ENCODE assay signal across 25 mouse cellular contexts in genomic region chr10:93088396-93089048, GRCm38 (mm10). TPM values are rescaled to one million over a fixed set of nuclear protein-coding genes. Genes with fewer than 3 reads are reported as not detected.
DNase-seq lines count a peak whose midpoint lies in the region; ATAC-seq and TF ChIP-seq lines count a peak whose summit lies in the region.
"Had no signal": no experiment of that assay in that cellular context is flagged by ENCODE, and none has a peak within 500 bp of the region (broad histone marks: within the 10 kb centered on the region; RNA-seq: fewer than 3 reads in every experiment).

No protein-coding gene starts in this region.

- no peak for TF ChIP-seq POLR2A in CH12.LX (IDR thresholded peaks at IDR 0.05; ENCODE audit: low read depth, low read length)

- no peak for TF ChIP-seq EP300 in CH12.LX (IDR thresholded peaks at IDR 0.05; ENCODE audit: low read length)

- dilution Hi-C loops in CH12.LX (cut with MboI; ENCODE audit: extremely low pct_ligation_motif_present, extremely low pct_unique_long_range_greater_than_20kb, low sequenced_read_pairs) = no loop called here

- H3K27me3 ChIP-seq in liver, embryonic 12.5 days (replicated peaks) = no peaks in the 10 kb centered on the region
- no peaks in the 10 kb centered on the region for H3K27me3 ChIP-seq in liver, embryonic 11.5 days (replicated peaks; ENCODE audit: control insufficient read depth, insufficient read depth, low read length)
- no peaks in the 10 kb centered on the region for H3K27me3 ChIP-seq in CH12.LX (replicated peaks)
- H3K27me3 ChIP-seq in hindbrain, postnatal 0 days (ENCODE audit: insufficient read depth, low read length) = no peaks in the 10 kb centered on the region
- H3K27me3 ChIP-seq: embryonic facial prominence, embryonic 13.5 days; embryonic facial prominence, embryonic 15.5 days; forebrain, embryonic 12.5 days had no signal

- H3K4me1 ChIP-seq in liver, embryonic 12.5 days = peaks cover 14% of the 10 kb centered on the region
- peaks cover 4% of the 10 kb centered on the region; the same call in 1 of the 2 replicates for H3K4me1 ChIP-seq in liver, embryonic 11.5 days (replicated peaks; ENCODE audit: control insufficient read depth, insufficient read depth, low read length)
- peaks cover 3 to 6% of the 10 kb centered on the region in 2 experiments; a peak in 2 of 4 replicates for H3K4me1 ChIP-seq in CH12.LX (ENCODE audit: control insufficient read depth in 1 of 2, insufficient read depth in 2 of 2)
- H3K4me1 ChIP-seq in hindbrain, postnatal 0 days (ENCODE audit: insufficient read depth, low read length) = no peaks in the 10 kb centered on the region

- ATAC-seq in liver, embryonic 12.5 days = no peak
- ATAC-seq in liver, embryonic 11.5 days (replicated peaks; ENCODE audit: low FRiP score) = no peak
- no peak for ATAC-seq in hindbrain, postnatal 0 days
- ATAC-seq: CD4-positive, CD25-positive, alpha-beta regulatory T cell, adult 4 months; forebrain, embryonic 14.5 days; forebrain, embryonic 16.5 days had no signal

- no peaks in the 10 kb centered on the region for H3K36me3 ChIP-seq in liver, embryonic 12.5 days
- H3K36me3 ChIP-seq in liver, embryonic 11.5 days (ENCODE audit: control insufficient read depth, insufficient read depth, low read length) = no peaks in the 10 kb centered on the region
- no peaks in the 10 kb centered on the region for H3K36me3 ChIP-seq in CH12.LX (replicated peaks in 1 of 2; ENCODE audit: control insufficient read depth in 1 of 2, insufficient read depth in 1 of 2, low read length in 1 of 2)
- no peaks in the 10 kb centered on the region for H3K36me3 ChIP-seq in hindbrain, postnatal 0 days (ENCODE audit: insufficient read depth, low read length)
- H3K36me3 ChIP-seq: embryonic facial prominence, embryonic 13.5 days; embryonic facial prominence, embryonic 15.5 days; forebrain, embryonic 10.5 days; forebrain, embryonic 12.5 days had no signal

- H3K9me3 ChIP-seq in liver, embryonic 12.5 days (replicated peaks) = no peaks in the 10 kb centered on the region
- no peaks in the 10 kb centered on the region for H3K9me3 ChIP-seq in liver, embryonic 11.5 days (ENCODE audit: control insufficient read depth, low read length)
- no peaks in the 10 kb centered on the region for H3K9me3 ChIP-seq in CH12.LX (replicated peaks; ENCODE audit: low read length)
- H3K9me3 ChIP-seq in hindbrain, postnatal 0 days (ENCODE audit: low read length) = no peaks in the 10 kb centered on the region
- H3K9me3 ChIP-seq: embryonic facial prominence, embryonic 13.5 days; embryonic facial prominence, embryonic 15.5 days; forebrain, embryonic 10.5 days; forebrain, embryonic 12.5 days had no signal

- no peak overlapping the region for H3K4me2 ChIP-seq in liver, embryonic 12.5 days
- no peak overlapping the region for H3K4me2 ChIP-seq in liver, embryonic 11.5 days
- peak overlapping the region; percentile 55; the same call in 1 of the 2 replicates for H3K4me2 ChIP-seq in CH12.LX (ENCODE audit: insufficient read depth, low read depth, poor library complexity, severe bottlenecking)
- H3K4me2 ChIP-seq in hindbrain, postnatal 0 days (ENCODE audit: low read depth, low read length) = no peak overlapping the region
- H3K4me2 ChIP-seq: embryonic facial prominence, embryonic 13.5 days; embryonic facial prominence, embryonic 15.5 days; forebrain, embryonic 12.5 days had no signal

- no peak for TF ChIP-seq CTCF in CH12.LX (conservative IDR thresholded peaks at IDR 0.05 in 1 of 2, IDR thresholded peaks at IDR 0.05 in 1 of 2; ENCODE audit: low read depth in 2 of 2, low read length in 2 of 2)
- no peak for TF ChIP-seq CTCF in hindbrain, postnatal 0 days (IDR thresholded peaks at IDR 0.05; ENCODE audit: low read depth)

- no peak overlapping the region for H3K27ac ChIP-seq in liver, embryonic 12.5 days
- no peak overlapping the region for H3K27ac ChIP-seq in liver, embryonic 11.5 days (ENCODE audit: low read depth, low read length)
- H3K27ac ChIP-seq in CH12.LX (ENCODE audit: insufficient read depth, low read depth) = no peak overlapping the region
- H3K27ac ChIP-seq in hindbrain, postnatal 0 days = no peak overlapping the region
- H3K27ac ChIP-seq: embryonic facial prominence, embryonic 13.5 days; embryonic facial prominence, embryonic 15.5 days; forebrain, embryonic 10.5 days; forebrain, embryonic 12.5 days had no signal

- no peak for TF ChIP-seq RAD21 in CH12.LX (IDR thresholded peaks at IDR 0.05; ENCODE audit: low read depth, low read length)

- peak overlapping the region; percentile 10; the same call in 1 of the 2 replicates for H3K9ac ChIP-seq in liver, embryonic 12.5 days
- H3K9ac ChIP-seq in liver, embryonic 11.5 days (ENCODE audit: low read depth, low read length) = no peak overlapping the region
- no peak overlapping the region for H3K9ac ChIP-seq in CH12.LX (ENCODE audit: insufficient read depth, low read depth)
- H3K9ac ChIP-seq in hindbrain, postnatal 0 days (replicated peaks; ENCODE audit: low read length) = no peak overlapping the region
- H3K9ac ChIP-seq: embryonic facial prominence, embryonic 13.5 days; embryonic facial prominence, embryonic 15.5 days; forebrain, embryonic 12.5 days had no signal

- H3K4me3 ChIP-seq in liver, embryonic 12.5 days = no peak overlapping the region
- H3K4me3 ChIP-seq in liver, embryonic 11.5 days (ENCODE audit: low read depth, low read length) = no peak overlapping the region
- H3K4me3 ChIP-seq in CH12.LX (replicated peaks in 1 of 3; ENCODE audit: low read depth in 2 of 3, low read length in 2 of 3, poor library complexity in 1 of 3) = no peak overlapping the region
- no peak overlapping the region for H3K4me3 ChIP-seq in hindbrain, postnatal 0 days (ENCODE audit: low read length)
- H3K4me3 ChIP-seq: embryonic facial prominence, embryonic 13.5 days; embryonic facial prominence, embryonic 15.5 days; erythroblast, embryonic 14.5 days; forebrain, embryonic 10.5 days; forebrain, embryonic 12.5 days had no signal

- in situ Hi-C loops in CH12.LX (cut with MboI; ENCODE audit: low pct_ligation_motif_present, low pct_unique_long_range_greater_than_20kb, low sequenced_read_pairs) = no loop called here

- no peak for DNase-seq in liver, embryonic 11.5 days (ENCODE audit: low spot score)
- DNase-seq in 416B (ENCODE audit: low read depth) (peak; percentile 32), CH12.LX (ENCODE audit: extremely low read depth) (no peak)
- no peak for DNase-seq in hindbrain, postnatal 0 days (ENCODE audit: low spot score)
- DNase-seq: adrenal gland, adult 2 months; adrenal gland, postnatal 10 days; adrenal gland, postnatal 25 days; B cell, adult 2 months; cerebellum, adult 11 months; cerebellum, adult 18-20 months; cerebellum, adult 8-10 months; cerebellum, adult 9-11 months; cerebellum, postnatal 14 days; cerebellum, postnatal 36 days; embryo, embryonic 11 days had no signal

- WGBS in liver, embryonic 12.5 days (ENCODE audit: insufficient replicate concordance) = 59% methylated on average over 11 of the region's 11 CpGs
- 72% methylated on average over 11 of the region's 11 CpGs for WGBS in liver, embryonic 11.5 days
- WGBS in hindbrain, postnatal 0 days = 75% methylated on average over 11 of the region's 11 CpGs

- H3K79me2 ChIP-seq in CH12.LX (replicated peaks; ENCODE audit: control insufficient read depth, extremely low read depth, insufficient read depth, poor library complexity, severe bottlenecking) = no peaks in the 10 kb centered on the region

TF ChIP-seq in CH12.LX, 34 proteins besides CTCF, POLR2A, EP300 and RAD21:
- no peak for TF ChIP-seq MEF2A (IDR thresholded peaks at IDR 0.05; ENCODE audit: borderline replicate concordance, low read depth, low read length)
- no peak for TF ChIP-seq JUN (IDR thresholded peaks at IDR 0.05; ENCODE audit: insufficient read depth, low read depth, low read length)
- TF ChIP-seq USF2 (conservative IDR thresholded peaks at IDR 0.05; ENCODE audit: low read depth, low read length) = peak; percentile 65
- TF ChIP-seq ZKSCAN1 (IDR thresholded peaks at IDR 0.05; ENCODE audit: borderline replicate concordance, low read depth, low read length) = no peak
- peak; percentile 61 for TF ChIP-seq USF1 (IDR thresholded peaks at IDR 0.05; ENCODE audit: low read depth, low read length)
- TF ChIP-seq RCOR1 (conservative IDR thresholded peaks at IDR 0.05; ENCODE audit: low read depth, low read length) = no peak
- no peak for TF ChIP-seq MXI1 (IDR thresholded peaks at IDR 0.05; ENCODE audit: low read depth, low read length)
- no peak for TF ChIP-seq NELFE (IDR thresholded peaks at IDR 0.05; ENCODE audit: low read depth, low read length)
- no peak for TF ChIP-seq ZC3H11A (IDR thresholded peaks at IDR 0.05; ENCODE audit: low read depth, low read length)
- 0 out of 2 replicates have a peak, but pooled peaks have one; percentile 4 for TF ChIP-seq BHLHE40 (IDR thresholded peaks at IDR 0.05; ENCODE audit: low read depth, low read length)
- no peak for TF ChIP-seq MAX (IDR thresholded peaks at IDR 0.05; ENCODE audit: low read length)

RNA-seq across cellular contexts. Expression of gene Cfap54, which starts 7.1 kb away (rescaled TPM):
- 0.12 TPM in 1 of 2 replicates, not detected in the other for polyA plus RNA-seq in liver, embryonic 12.5 days (2016; fragmentation: Nextera tagmentation; extraction: Ambion mirVana)
- polyA plus RNA-seq in liver, embryonic 11.5 days (2014; fragmentation: Nextera tagmentation; extraction: Ambion mirVana) = 0.11 and 0.12 TPM in 2 replicates
- total RNA-seq in CH12.LX (2012; rRNA removed) (0.38 and 0.84 TPM in 2 replicates), CH12.LX (2014; rRNA removed) (0.73 and 1.3 TPM in 2 replicates)
- polyA plus RNA-seq in CH12.LX (2012; ENCODE audit: insufficient read length, low read depth) = 1.3 TPM in 2 replicates
- 3.5 and 5.2 TPM in 2 replicates for total RNA-seq in hindbrain, postnatal 0 days (2014; rRNA removed)
- polyA plus RNA-seq in hindbrain, postnatal 0 days (2015; fragmentation: Nextera tagmentation; extraction: Ambion mirVana) = 3.0 and 4.2 TPM in 2 replicates
- polyA plus RNA-seq: embryonic facial prominence, embryonic 11.5 days had no signal
